Mouse (Mus musculus) heart, postnatal 14 days (tissue): ENCODE results near the gene Dnajc4. TPM values are rescaled to one million over a fixed set of nuclear protein-coding genes. Genes with fewer than 3 reads are reported as not detected.
"Not testable (repeated sequence)": the region's sequence is repeated elsewhere in the genome, so short reads cannot be mapped to it uniquely, and the experiment has no call there.

Experiments
- DNase-seq, 2 experiments: peaks; one replicate each; pipeline ENCODE4 v3.0.0; 2021 to 2022
- intact Hi-C: fragments of 180-260 bp; cut with DNase I; formaldehyde crosslinking; loops from one replicate; pipeline ENCODE4 v1.15.1; 2025
- total RNA-seq, 2 experiments: library from RNA; stranded (reverse); gene quantifications; 2 replicates each; pipeline ENCODE4 v1.2.3; 2021

Dnajc4 gene
- total RNA-seq, 2 experiments from 2014 or later = 54.8 to 62.7 TPM

- intact Hi-C loops = loop anchor here (5.0 kb wide), 1 partner anchor 36 kb away; no protein-coding TSS in a partner anchor
- DNase-seq = peak; percentile 86 to 90
These were observed 3.6 kb upstream of the Dnajc4 start, which contains the start of the genes Nudt22 and Trpt1 for GRCm38 (mm10) chr19:6996006-6996405. Gene Nudt22, minus strand, starts transcription at chr19:6996117. Gene Trpt1, plus strand, starts transcription at chr19:6996131.

GRCm38 (mm10) chr19:6995255-6995991 lies 3.1 kb upstream of the Dnajc4 start:
- no peak for DNase-seq
- intact Hi-C loops = loop anchor here (5.0 kb wide), 1 partner anchor 37 kb away; no protein-coding TSS in a partner anchor

- DNase-seq = no peak
- intact Hi-C loops = no loop called here
These were observed 2.1 kb upstream of the Dnajc4 start for GRCm38 (mm10) chr19:6994489-6994888.

GRCm38 (mm10) chr19:6994002-6994401 lies 1.6 kb upstream of the Dnajc4 start:
- DNase-seq = no peak
- intact Hi-C loops = no loop called here

- DNase-seq = no peak
These were observed 819 bp upstream of the Dnajc4 start for GRCm38 (mm10) chr19:6993011-6993770.

GRCm38 (mm10) chr19:6991166-6991565 lies 1.2 kb downstream of the Dnajc4 start:
- intact Hi-C loops, DNase-seq: not testable (repeated sequence)

More at GRCm38 (mm10) chr19:6993011-6993770, 819 bp upstream of the Dnajc4 start:
- intact Hi-C loops = no loop called here

- DNase-seq = no peak
- intact Hi-C loops = no loop called here
These were observed 1.7 kb downstream of the Dnajc4 start for GRCm38 (mm10) chr19:6990712-6991111.

- intact Hi-C loops = no loop called here
- no peak for DNase-seq
These were observed 3.1 kb downstream of the Dnajc4 start for GRCm38 (mm10) chr19:6989251-6989650.

- intact Hi-C loops = no loop called here
- DNase-seq = no peak
These were observed 4.5 kb downstream of the Dnajc4 start for GRCm38 (mm10) chr19:6987904-6988285.

GRCm38 (mm10) chr19:6987061-6987903 lies 5.1 kb downstream of the Dnajc4 start, which contains the start of gene Vegfb:
Gene Vegfb, minus strand, starts transcription at chr19:6987651.
- intact Hi-C loops = no loop called here
- DNase-seq = peak; percentile 74 to 77

GRCm38 (mm10) chr19:6985951-6986708 lies 6.2 kb downstream of the Dnajc4 start:
- DNase-seq = no peak
- intact Hi-C loops = no loop called here

GRCm38 (mm10) chr19:6985300-6985699 lies 7.1 kb downstream of the Dnajc4 start:
- DNase-seq = no peak
- intact Hi-C loops = no loop called here

- no peak for DNase-seq
- intact Hi-C loops = no loop called here
These were observed 8.8 kb downstream of the Dnajc4 start for GRCm38 (mm10) chr19:6983621-6984020.

- no peak for DNase-seq
- intact Hi-C loops = no loop called here
These were observed 10.9 kb downstream of the Dnajc4 start for GRCm38 (mm10) chr19:6981465-6981864.

- peak; percentile 99 for DNase-seq
- intact Hi-C loops = no loop called here
These were observed 11.8 kb downstream of the Dnajc4 start, which contains the start of gene Fkbp2 for GRCm38 (mm10) chr19:6980381-6981093. Gene Fkbp2, minus strand, starts transcription at chr19:6980501.

GRCm38 (mm10) chr19:6979486-6980380 lies 12.6 kb downstream of the Dnajc4 start:
- intact Hi-C loops = loop anchor here (2.0 kb wide), 2 partner anchors 41 to 57 kb away; no protein-coding TSS in a partner anchor
- peak; percentile 99 to 100 for DNase-seq

GRCm38 (mm10) chr19:6979001-6979479 lies 13.3 kb downstream of the Dnajc4 start:
- intact Hi-C loops = loop anchor here (2.0 kb wide), 2 partner anchors 42 to 56 kb away; no protein-coding TSS in a partner anchor
- DNase-seq = peak; percentile 29 to 32

GRCm38 (mm10) chr19:6978639-6978974 lies 13.8 kb downstream of the Dnajc4 start:
- no peak for DNase-seq
- intact Hi-C loops = loop anchor here (2.0 kb wide), 2 partner anchors 42 to 56 kb away; no protein-coding TSS in a partner anchor
